Mouse (Mus musculus) testis, adult 2 months (tissue): ENCODE results near the gene Rab14.

Experiments
- CTCF ChIP-seq: fragments of 200-500 bp; IDR thresholded peaks from 2 replicates; pipeline ENCODE4 v1.5.1; 2012; ENCODE audit warnings: low read depth, mild to moderate bottlenecking, inconsistent platforms, low read length, moderate library complexity; ENCODE audit not compliant: control insufficient read depth, insufficient read depth, insufficient replicate concordance
- POLR2A ChIP-seq: fragments of 200-500 bp; IDR thresholded peaks from 2 replicates; pipeline ENCODE4 v1.6.1; 2012; ENCODE audit warnings: low read depth, mild to moderate bottlenecking, inconsistent platforms, low read length, moderate library complexity; ENCODE audit not compliant: control insufficient read depth

DNA sequence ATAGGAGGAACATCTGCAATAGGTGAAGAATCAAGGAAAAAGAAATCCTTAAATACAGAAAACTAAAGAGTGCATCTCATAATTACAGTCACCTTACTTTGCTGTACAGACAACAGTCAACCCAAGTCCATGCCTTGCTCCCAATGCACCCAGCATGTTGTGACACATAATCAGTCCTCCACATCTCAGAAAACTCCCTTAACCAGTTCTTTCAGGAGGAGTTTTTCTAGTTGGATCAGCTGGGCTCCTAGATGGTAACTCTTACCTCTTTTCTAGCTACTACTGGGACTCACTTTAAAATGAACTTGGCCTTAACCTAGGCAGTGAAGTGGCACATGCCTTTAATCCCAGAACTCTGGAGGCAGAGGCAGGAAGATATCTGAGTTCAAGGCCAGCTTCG, 6.9 kb downstream of the Rab14 start:
- TF ChIP-seq POLR2A (no peak), CTCF (no peak)
